Mouse (Mus musculus): ENCODE measurements around the gene Eya4.

Eya4 gene

DNA sequence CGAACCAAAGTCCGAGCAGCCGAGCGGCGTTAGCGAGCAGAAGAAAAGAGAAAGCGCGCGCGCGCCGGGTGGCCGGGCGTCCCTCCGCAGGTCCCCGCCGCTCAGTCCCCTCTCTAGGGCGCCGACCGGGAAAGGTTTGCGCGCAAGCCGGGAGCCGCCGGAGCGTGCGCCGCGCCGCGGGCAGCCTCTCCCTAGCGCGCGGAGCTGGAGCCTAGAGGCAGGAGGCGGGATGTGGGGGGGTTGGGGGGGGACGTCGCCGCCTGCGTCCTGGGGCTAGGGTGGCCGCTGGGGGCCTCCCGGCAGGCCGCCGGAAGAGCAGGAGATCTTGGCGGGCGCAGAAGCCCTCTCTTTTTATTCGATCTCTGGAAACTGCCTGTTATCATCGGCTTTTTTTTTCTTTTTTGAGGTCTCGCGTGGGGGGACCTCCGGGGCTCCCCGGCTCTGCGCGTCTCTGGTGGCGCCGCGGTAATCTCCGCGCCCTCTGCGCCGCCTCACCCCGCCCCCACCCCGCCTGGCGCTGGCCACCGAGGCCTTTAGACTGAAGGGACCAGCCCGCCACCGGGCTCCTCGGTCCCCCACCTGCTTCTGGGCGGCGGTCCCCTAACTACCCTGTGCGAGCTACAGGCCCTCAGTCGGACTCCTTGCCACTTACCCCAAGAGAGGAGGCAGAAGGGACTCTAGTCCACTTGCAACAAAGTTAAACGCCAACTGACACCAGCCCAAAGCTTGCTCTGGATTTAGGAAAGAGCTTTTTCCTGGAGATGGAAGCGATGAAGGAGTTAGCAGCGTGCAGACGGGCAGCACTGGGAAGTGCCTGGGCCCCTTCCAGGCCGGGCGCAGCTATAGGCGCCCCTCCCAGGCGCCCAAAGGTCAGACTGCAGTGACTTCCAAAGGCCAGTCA lies at the start of gene Eya4:
Gene Eya4, minus strand, starts transcription at position 776 of the 901 bp plus-strand sequence.
- DNase-seq (ENCODE audit: low spot score), result no peak

DNA sequence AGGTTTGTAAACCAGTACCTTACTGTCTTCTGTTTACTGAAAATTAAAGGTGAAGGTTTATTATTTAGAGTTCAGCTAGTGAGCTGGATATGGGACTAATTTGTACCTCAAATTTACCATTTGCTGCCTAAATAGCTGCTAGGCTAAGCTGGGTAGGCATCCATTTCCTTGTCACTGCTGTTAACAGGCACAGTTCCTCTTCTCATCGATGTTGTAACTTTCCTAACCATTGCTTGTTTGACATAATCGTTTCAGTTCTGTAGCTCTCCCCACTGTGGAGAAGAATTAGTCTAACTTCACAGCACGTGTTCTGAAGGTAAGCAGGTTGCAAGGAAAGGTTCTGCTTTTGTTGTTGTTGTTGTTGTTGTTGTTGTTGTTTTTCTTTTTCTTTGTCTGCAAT lies 44.8 kb upstream of the Eya4 start:
- DNase-seq (ENCODE audit: low spot score), result no peak

DNA sequence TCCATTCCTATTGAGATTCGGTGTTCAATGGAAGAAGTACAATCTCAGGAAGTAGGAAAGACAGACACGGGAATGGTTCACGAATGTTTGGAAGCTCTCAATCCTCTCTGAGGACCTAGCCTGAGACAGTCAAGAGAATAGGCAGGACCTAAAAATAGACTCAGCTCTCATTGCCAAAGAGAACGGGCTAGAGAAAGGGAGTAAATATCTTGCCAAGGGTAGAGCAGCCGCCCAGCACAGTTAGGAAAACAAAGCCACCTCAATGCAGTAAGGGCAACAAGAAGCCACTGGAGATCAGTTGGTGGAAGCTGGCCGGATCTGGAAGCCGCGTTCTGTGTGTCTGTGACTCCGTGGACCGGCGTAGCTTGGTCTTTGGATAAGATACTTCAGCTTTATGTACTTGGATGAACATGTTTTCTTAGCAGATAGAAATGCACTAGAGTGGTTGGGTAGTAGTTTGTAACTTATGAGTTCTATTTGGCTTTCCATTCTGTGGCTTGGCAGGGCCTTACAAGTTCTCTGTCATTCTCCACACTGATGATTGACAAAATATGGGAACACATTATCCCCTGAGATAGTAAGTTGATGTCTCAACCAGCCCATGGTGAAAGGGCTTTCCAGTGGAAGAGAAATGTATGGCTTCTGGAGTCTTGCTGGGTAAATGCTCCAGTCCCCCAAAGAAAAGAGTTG lies 44.1 kb upstream of the Eya4 start:
- DNase-seq (ENCODE audit: low spot score), result no peak

DNA sequence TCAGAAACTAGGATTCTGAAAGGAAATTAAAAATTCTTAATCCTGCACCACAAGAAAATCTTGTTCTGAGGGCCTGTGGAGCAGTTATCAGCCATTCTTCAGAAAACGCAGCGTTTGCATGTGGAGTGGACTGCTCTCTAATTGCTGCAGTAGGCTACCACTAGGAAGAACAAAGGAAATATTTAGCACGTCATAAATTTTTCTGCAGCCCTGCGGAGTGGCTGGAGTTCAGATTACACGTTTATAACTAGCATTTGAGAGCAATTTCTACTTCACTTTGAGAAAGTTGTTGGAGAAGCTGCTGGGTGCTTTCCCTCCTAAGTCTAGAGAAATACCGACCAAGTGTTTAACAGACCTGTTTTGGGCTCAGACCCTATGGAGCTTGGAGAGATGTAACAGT lies 43.6 kb upstream of the Eya4 start:
- DNase-seq (ENCODE audit: low spot score), result no peak

DNA sequence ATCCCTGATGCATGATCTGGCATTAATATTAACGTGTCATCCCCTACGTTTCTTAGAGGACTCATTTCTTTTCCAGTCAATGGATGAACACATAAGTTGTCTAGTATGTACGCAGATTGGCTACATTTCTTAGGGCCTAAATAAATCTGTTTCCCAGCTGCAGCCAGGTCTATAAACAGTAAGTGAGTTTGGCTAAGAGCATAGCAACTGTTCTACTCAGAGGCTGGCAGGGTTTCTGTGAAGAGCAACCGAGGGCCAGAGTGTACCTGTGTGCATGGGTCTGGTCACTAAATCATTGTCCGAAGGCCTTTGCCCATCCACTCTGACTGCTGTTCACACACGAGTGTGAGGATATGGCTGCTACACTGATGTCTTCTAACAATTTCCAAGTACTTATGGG lies 13.3 kb upstream of the Eya4 start:
- no peak for DNase-seq (ENCODE audit: low spot score)

DNA sequence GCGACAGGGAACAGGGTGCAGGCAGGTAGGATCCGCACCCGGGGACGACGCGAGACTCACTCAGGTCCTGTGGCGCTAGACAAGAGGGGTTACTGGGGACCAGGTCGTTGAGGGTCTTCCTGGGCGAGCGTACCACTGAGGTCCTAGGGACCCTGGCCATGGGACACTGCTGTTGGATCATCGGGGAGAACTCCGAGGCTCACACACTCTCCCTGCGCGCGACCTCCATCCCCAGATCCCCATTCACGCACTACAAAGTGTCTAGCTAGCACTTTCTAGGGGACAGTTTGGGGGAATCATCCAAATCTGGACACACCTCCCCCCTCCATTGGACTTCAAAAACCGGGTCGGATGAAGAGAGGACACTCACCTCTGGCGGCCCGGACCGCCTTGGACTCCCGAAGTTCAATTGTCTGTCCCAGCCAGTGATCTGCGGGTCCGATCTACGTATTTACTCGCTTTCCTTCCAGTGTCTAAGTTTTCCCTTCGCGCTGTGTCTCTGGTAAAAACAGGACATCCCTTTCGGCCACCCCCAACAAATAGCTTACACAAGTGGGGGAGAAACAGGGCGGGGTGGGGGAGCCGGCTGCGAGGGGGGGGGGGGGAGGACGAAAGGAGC lies 1.1 kb downstream of the Eya4 start:
- DNase-seq (ENCODE audit: low spot score), result peak; percentile 2

DNA sequence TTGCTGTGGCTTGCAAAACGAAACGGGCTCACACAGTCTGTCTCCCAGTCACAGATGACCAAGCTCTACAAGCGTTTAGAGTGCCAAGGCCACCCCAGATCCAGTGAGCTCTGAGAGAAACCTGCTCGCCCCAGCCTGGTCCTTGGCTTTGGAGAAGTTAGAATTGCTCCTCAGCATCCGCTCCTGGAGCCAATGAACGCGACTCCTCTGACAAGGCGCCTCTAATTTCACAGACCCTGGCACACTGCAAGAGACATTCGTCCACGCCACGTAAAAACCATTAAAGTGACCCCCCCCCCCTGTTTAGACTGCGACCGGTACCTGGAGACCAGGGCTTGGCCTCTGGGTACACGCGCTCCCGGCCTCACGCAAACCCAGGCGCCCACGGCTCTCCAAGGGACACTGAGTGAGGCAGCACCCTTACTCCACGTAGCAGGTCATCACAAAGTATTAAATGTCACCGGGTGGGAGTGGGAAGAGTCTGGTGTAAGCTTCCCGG lies 1.6 kb downstream of the Eya4 start:
- DNase-seq (ENCODE audit: low spot score), result no peak

DNA sequence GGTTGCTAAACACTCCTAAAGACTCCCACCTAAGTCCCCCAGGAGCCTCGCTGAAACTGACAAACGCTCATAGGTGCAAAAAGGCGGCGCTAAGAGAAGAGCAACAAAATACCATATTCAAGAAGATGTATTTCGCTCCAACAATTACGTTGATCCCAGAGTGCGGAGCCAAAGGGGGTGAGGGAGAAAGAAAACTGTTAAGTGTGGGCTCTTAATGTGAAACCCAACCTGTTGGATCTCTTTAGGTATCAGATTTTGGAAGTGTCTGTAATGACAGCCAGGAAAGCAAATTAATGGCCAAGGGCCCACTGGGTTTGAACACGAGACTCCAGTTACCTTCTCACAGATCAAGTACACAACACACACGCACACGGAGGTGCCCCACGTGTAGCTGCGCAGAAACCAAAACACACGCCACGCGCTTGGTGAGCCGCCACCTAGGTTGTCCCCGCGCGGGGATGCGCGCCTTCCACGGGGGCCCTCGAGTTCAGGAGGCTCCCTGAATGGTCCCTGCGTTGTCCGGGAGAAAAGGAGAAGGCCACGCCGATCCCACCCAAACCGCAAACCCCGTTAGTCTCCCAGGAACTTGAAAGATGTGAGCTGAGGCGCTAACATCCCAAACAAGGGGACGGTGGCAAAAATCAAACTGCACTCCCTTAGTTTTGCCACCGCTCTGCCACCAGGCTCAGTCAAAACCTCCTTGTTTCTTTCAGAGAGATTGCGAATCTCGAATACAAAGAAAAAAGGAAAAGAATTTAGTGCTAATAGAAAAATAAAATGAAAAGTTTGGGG lies 2.3 kb downstream of the Eya4 start:
- no peak for DNase-seq (ENCODE audit: low spot score)

DNA sequence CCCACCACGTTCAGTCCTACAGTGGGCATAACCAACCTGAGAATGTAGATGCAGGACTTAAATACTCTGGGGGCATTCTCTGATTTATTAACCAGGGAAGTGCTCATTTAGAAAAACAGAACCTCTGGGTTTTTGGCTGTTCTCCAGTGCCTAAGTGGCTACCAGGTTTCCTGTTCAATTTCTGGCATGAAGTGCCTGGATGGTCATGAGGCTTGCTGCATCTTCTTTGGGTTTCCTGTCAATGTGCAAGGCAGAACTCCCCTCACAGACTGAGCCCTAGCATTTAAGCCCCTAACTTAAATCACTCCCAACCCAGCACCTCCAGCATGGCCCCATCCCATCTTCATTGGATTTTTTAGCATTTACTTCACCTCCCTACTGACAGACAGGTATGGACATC lies 13.3 kb downstream of the Eya4 start:
- no peak for DNase-seq (ENCODE audit: low spot score)

DNA sequence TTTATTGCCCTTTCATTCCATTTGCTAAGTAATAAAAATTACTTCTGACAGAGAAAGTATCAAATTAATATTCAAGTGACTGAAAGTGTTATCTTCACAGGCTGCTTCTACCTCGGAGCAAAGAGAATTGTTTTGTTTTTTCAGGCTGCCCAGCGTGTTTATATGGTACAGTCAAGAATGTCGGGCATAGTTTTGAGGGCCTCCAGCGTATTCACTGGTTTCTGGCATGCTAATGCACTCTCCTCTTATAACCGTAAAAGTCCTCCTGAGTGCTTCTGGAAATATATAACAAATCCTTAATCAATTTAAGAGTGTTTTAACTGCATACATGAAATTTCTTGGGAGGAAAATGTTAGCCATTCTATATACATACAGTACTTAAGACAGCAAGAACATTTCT lies 17.8 kb downstream of the Eya4 start:
- DNase-seq (ENCODE audit: low spot score), result no peak

DNA sequence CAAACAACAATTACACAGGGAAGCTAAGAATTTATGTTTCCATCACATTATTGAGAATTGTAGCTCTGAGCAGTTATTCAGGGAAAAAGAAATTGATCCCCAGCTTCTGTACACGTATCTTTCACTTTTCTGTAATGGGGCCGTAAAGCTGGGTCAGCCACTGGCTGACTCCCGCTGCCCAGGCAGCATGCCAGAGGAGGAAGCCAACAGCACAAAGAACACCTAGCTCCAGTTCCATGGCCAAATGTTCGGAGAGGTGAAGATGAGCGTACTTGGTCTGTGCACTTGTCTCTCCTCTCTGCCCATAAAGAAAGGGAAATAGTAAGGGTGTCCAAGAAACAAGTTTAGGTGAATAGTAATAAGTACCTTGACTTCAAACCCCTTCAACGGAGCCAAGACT lies 22.9 kb downstream of the Eya4 start:
- no peak for DNase-seq (ENCODE audit: low spot score)

DNA sequence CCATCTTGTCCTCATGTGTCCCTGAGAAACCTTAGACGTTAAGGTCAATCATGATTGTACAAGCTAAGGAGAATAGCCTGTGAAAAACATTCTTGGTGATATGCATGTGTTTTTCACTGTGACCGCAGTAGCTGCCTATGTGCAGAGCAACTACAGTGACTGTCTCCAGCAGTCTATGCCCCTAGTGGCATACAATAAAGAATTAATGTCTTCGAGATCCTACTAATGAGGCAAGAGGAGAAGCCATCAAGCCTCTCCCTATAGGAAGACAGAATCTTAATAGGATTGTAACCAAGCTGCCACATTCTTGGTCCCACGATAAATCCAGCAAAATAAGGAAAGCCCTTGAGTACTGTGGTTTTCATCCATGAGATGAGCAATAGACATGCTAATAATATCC lies 28.3 kb downstream of the Eya4 start:
- no peak for DNase-seq (ENCODE audit: low spot score)

DNA sequence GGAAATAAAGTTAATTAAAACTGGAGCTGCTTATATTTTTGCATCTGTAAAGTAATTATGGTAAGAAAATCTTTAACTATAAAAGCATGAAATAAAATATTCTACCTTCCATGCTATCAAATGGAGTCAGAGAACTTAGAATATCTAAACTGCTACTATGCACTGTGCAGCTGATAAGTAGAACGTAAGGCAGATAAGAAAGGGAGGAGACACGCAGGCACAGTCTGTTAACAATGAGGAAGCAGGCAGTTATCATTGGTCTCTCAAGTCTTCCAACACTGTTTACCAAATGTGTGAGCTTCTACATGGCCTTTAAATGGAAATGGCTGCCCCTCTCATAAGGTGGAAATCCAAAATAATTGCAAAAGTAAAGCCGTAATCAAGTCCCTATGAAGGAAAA lies 55.0 kb downstream of the Eya4 start:
- DNase-seq (ENCODE audit: low spot score), result no peak

DNA sequence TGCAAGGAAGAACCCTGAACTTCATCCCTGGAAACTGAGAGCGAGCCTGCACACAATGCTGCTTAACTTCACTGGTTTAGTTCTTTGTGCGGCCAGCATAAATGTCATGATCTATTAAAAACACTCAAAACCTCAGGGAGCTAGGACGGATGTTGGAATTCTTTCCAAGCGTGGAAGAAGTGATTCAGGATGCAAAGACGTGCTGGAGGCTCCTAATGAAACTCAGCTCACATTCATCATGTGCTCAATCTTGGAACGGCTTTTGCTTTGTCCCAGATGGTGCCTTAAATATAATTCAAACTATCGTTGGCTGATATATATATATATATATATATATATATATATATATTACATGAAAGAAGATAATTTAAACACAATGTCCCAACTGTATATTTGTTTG lies 58.1 kb downstream of the Eya4 start:
- no peak for DNase-seq (ENCODE audit: low spot score)

DNA sequence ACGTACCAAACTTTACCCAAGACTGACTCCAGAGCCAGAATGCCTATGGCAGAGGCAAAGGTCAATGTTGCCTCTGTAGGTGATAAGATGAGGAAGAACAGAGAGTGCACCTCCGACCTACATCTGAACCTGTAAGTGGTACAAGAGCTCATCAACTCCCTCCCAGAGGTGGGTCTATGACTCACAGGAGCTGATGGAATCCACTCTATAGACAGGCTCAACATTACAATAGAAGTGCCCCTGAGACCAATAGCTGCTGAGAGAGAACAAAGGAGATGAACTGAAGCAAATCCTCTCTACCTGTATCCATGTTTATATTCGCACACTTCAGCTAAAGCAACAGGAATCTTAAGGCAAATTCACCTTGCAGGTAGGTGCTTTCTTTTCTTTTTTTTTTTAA lies 73.2 kb downstream of the Eya4 start:
- DNase-seq (ENCODE audit: low spot score), result no peak

DNA sequence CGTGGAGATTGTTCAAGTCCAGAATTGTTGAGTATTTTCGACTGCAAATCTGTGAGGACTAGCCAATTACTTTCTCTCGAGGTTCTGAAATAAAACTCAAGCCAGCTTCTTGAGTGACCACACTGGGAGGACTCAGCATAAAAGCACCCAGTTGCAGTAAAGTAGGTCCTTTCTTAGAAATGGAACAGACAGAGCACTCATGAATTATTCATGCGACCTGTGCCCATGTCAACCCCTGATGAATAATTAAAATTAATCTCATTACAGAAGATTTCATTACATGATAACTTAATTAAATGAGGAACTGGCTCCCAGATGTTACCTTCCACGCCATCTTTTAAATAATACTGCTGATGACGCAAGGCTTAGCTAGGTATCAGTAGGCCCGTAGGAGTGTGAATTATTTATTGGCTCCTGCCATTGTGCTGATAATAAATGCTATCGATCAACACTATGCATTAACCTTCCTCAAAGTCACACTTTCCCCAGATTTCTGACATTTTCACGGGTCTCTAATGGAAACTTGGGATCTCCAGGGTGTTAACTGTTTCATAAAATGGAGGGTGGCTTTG lies 79.5 kb downstream of the Eya4 start:
- no peak for DNase-seq (ENCODE audit: low spot score)

DNA sequence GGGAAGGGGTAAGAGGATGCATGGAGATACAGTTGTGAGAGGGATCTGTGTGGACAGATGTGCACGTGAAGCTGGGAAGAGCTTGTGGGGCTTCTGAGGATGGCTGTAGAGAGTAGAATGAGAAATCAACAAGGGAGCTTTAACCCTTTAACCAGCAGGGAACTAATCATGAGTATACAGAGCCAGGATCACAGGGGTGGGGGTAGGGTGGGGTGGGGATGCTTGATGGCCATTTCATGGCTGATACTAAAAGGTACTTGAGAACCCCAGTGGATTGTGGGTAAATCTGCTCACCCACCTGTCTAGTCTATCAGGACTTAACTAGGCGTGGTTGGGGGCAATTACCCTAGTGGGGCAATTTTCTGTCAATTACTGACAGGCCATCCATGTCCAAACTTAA lies 80.1 kb downstream of the Eya4 start:
- no peak for DNase-seq (ENCODE audit: low spot score)

DNA sequence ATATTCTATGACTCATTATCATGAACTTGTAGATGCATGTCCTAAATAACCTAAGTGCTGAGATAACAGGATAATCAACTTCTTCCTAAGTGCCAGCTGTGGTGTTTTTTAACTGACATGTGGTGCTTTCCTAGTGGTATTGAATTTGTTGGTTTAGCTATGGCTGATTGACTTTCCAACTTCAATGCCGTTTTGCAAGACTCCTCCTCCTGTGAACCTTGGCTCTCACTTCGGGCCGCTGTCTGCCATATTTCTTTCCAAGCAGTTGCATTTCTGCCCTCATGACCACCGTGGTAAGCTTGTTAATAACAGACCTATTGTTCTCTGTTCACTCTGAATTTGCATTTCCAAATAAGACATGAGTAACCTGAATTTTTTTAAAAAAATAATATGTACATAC lies 98.4 kb downstream of the Eya4 start:
- DNase-seq (ENCODE audit: low spot score), result no peak

DNA sequence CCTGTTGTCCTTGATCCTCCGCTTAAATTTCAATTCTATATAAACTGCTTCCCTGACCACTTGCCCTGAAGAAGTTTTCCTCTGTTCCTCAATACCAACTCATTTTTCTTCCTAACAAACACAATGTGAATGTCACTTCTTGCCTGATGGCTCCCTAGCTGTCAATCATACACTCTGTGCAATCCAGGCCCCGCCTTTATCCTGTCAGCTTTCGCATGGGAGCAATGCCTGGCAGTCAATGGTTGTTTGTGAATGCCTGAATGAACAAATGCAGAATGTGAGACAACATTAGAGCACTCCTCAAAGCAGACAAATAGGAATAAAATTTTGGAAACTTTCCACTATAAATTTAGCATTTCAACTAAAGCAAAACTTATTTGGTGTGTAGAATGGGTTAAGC lies 104.1 kb downstream of the Eya4 start:
- DNase-seq (ENCODE audit: low spot score), result no peak

DNA sequence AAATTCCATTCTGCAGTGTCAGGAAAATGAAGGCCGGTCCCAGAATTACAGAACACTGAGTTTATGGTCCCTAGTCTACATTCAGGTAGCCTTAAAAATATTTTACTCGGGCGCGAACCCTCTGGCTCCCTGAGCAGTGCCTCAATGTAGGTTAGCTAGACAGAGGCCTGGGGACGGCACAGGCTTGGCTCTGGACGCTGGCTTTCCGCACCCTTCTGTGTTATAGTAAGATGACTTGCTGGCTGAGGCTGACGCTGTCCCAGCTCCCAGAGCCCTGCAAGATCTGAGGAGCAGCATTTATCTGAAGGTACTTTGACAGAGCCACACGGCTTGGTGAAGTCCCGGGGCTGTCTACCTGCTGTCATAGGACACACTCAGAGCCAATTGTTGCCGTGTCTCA lies 113.7 kb downstream of the Eya4 start:
- no peak for DNase-seq (ENCODE audit: low spot score)

DNA sequence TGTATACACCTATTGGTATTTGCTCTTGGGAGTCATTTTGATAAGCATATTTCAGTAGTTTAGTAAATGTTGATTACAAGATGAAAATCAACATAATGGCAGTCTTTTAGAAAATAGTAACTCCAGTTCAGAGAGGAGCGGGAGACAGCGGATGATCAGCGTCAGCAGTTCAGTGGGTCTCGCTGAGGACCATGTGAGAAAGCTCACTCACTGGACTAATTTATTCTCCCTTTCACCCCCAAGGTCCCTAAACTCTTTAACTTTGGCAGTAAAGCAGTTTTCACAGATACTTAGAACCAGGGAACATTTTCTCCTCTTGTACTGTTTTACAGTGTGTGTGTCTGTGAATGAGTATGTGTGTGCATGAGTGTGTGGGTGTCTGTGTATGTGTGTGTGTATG lies 115.2 kb downstream of the Eya4 start:
- no peak for DNase-seq (ENCODE audit: low spot score)

DNA sequence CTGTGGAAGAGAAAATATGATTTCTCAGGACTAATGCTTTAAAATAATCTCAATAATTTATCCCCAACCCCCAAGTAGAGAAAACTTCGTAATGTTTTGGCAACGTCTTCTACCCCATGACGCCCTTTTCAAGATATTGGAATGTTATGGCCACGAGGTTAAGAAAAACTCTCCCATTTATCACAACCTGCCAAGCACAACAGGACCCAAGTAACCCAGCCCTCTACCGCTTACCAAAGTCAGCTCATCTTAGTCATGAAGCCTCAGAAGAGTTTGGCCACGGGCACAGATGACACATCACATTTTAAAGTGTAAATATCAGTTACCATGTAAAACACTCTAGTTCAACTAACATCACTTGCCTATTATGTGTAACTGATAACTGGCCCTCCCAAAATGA lies 117.2 kb downstream of the Eya4 start:
- no peak for DNase-seq (ENCODE audit: low spot score)

Data from layer of hippocampus, adult 9-10 months (tissue).